Mouse (Mus musculus): ENCODE data around the gene Plaur.
"Not testable (repeated sequence)": the region's sequence is repeated elsewhere in the genome, so short reads cannot be mapped to it uniquely, and the experiment has no call there.

The Plaur gene

DNA sequence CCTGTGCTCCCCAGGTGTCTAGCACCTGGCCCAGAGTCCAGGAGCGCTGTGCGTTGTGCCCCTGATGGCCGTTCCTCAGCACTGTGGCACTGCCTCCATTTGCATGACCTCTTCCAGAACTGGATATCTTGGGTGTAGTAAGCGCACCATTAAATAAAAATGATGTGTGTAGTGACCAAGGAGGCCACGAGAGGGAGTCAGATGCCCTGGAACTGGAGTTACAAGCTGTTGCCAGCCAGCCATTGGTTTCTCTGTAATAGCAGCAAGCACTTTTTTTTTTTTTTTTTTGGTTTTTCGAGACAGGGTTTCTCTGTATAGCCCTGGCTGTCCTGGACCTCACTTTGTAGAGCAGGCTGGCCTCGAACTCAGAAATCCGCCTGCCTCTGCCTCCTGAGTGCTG is 54.0 kb downstream of the Plaur start:
- DNase-seq = not testable (repeated sequence)

DNA sequence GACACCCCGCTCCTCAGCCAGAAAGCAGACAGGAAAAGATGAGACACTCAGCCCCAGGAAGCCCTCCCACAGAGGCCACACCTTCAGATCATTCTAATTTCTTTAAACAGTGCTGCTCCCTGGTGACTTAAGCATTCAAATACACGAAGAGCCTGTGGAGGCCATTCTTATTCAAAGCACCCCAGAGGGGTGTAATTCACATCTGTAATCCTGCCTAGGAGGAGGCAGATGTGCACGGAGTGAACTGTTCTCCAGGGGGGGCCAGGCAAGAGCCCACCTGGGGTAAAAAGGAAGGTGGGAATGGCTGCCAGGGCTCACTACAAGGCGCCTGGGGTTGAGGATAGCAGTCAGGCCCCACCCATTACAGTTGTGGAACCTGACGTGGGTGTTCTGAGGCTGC is 54.8 kb downstream of the Plaur start:
- no peak for DNase-seq

DNA sequence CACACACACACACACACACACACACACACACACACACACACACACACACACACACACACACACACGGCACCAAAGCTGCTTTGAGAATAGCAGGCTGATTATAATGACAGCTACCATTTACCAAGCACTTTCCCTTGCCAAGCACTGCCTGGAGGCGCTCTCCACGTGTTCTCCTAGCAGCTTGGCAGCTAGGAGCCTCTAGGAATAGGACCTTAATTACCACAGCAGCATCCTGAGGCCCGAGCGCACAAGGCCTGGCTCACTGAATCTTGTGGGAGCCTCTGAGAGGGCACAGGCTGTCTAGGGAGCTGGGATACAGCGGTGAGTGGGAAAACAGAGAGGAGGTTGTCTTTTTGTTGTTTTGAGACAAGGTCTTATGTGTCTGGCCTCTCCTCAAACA is 55.4 kb downstream of the Plaur start:
- no peak for DNase-seq

DNA sequence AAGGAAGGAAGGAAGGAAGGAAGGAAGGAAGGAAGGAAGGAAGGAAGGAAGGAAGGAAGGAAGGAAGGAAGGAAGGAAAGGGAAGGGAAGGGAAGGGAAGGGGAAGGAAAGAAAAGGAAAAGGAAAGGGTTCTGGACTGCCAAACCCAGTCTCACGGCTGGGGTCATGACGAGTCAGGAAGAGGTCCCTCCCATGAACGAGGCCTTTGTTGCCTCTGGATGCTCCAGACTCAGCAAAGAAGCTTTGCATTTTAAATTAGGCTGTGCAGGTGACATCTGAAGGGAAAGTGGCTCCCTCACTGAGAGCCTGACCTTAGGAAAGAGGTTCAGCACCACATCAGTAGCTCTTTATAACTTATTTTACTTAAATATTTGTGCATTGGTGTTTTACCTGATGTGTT is 56.8 kb downstream of the Plaur start:
- no peak for DNase-seq

DNA sequence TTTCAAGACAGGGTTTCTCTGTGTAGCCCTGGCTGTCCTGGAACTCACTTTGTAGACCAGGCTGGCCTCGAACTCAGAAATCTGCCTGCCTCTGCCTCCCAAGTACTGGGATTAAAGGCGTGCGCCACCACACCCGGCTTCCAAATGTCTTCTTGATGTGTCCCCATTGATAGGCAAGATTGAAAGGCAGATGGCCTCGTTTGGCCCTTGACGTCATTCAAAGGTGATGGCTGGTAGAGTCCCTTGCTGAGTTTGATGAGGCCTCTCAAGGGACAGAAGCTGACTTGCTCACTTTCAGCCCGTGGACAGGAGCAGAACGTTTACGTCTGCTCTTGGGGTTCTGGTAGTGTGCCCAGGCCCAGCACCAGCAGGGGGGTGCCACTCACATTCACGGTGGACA is 57.8 kb downstream of the Plaur start:
- not testable (repeated sequence) for DNase-seq

DNA sequence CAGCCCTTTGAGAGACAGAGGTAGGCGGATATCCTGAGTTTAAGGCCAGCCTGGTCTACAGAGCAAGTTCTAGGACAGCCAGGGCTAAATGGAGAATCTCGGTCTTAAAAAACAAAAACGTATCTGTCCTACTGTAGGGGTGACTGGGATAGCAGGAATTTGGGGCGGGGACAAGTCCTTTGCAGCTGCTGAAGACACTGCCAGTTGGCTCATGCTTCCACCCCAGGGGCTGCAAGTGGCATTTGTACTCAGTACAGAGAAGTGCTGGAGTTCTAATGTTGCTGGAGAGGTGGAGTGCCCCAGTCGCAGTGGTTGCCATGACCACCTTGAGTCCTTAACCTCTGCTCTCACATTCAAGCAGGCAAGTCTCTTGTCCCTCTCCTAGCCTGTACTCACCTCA is 60.5 kb downstream of the Plaur start:
- DNase-seq = no peak

DNA sequence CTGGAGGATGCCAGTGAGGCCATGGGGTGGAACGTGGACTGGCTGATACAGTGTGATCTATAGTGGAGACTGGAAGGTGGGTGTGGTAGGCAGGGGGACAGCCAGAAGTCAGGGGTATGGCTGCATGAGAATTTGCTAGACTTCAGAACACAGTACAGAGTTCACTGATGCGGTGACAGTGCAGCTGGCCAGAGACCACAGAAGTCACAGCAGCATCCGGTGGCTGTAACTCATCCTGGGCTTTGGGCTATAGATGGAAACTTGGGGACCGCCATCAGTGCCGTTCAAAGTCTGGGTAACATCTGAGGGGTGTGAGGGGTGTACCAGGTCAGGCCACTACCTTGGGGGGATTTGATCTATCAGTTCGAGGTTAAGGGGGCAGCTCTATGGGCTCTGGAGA is 61.4 kb downstream of the Plaur start:
- DNase-seq = no peak

DNA sequence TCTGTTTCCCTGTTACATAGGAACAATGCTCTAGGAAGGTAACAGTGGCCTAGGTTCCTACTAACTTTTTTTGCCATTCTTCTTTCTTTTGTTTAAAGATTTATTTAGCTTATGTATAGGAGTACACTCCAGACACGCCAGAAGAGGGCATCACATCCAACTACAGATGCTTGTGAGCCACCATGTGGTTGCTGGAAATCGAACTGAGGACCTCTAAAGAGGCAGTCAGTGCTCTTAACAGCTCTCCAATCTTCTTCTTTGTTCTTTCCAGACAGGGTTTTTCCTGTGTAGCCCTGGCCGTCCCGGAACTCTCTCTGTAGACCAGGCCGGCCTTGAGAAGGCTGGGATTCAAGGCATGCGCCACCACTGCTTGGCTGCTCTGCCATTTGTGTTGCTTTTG is 62.7 kb downstream of the Plaur start:
- DNase-seq = no peak
